In the genomic region with DNA sequence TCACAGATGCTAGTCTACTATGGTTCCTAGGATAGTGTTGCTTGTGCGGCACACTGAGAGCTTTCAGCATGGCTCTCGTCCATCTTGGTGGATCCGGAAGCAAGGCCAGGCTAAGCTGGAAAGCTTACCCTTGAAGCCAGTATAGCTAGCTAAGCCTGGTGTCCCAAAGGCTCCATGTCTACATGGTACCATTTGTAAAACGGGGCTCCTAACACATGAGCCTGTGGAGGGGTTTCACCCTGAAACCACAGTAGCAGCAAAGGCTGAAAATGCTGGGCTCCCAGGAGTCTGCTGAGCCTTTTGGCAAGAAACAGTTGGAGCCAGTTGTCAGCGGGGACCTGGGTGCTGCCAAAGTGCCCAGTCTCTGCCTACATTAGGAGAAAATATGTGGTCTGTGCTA, we compare ENCODE assay signal across 19 mouse cellular contexts.
"Had no signal": no experiment of that assay in that cellular context is flagged by ENCODE, and none has a peak within 500 bp of the region (broad histone marks: within the 10 kb centered on the region; RNA-seq: fewer than 3 reads in every experiment).

No protein-coding gene starts in this region.

- H3K27ac ChIP-seq: midbrain, embryonic 10.5 days; midbrain, embryonic 12.5 days; neural tube, embryonic 13.5 days; neural tube, embryonic 15.5 days had no signal

- ATAC-seq: midbrain, embryonic 16.5 days had no signal

- H3K9me3 ChIP-seq: midbrain, embryonic 10.5 days; midbrain, embryonic 12.5 days; neural tube, embryonic 13.5 days; neural tube, embryonic 15.5 days had no signal

- H3K4me2 ChIP-seq: lung, embryonic 14.5 days; midbrain, embryonic 12.5 days; neural tube, embryonic 13.5 days; neural tube, embryonic 15.5 days had no signal

- H3K4me1 ChIP-seq: midbrain, embryonic 10.5 days; midbrain, embryonic 12.5 days; neural tube, embryonic 13.5 days; neural tube, embryonic 15.5 days had no signal

- H3K27me3 ChIP-seq: midbrain, embryonic 12.5 days; neural tube, embryonic 13.5 days; neural tube, embryonic 15.5 days had no signal

- DNase-seq: lung, adult 18-20 months; lung, embryonic 14.5 days; lung, postnatal 10 days; lung, postnatal 4 days; midbrain, embryonic 14.5 days; retina, postnatal 1 day; right cerebral cortex, adult 18-20 months; right cerebral cortex, postnatal 25 days; right cerebral cortex, postnatal 4 days; spleen, adult 18-20 months; thymus, adult 18-20 months; thymus, postnatal 14 days; thymus, postnatal 36 days had no signal

- H3K9ac ChIP-seq: lung, embryonic 14.5 days; midbrain, embryonic 12.5 days; neural tube, embryonic 13.5 days; neural tube, embryonic 15.5 days had no signal

- H3K4me3 ChIP-seq: midbrain, embryonic 10.5 days; midbrain, embryonic 12.5 days; myocyte; neural tube, embryonic 13.5 days; neural tube, embryonic 15.5 days had no signal
